Mouse (Mus musculus): ENCODE data around the gene Rgs7bp. TPM values are rescaled to one million over a fixed set of nuclear protein-coding genes. Genes with fewer than 3 reads are reported as not detected.
"Not testable (repeated sequence)": the region's sequence is repeated elsewhere in the genome, so short reads cannot be mapped to it uniquely, and the experiment has no call there.

The Rgs7bp gene
- polyA plus RNA-seq, 1 experiment from 2014 or later: 1.4 TPM

- not testable (repeated sequence) for H3K36me3 ChIP-seq (ENCODE audit: control insufficient read depth, insufficient read depth, low read length); H3K4me1 ChIP-seq (replicated peaks; ENCODE audit: control insufficient read depth, insufficient read depth, low read length); ATAC-seq (replicated peaks; ENCODE audit: low FRiP score); H3K9ac ChIP-seq (ENCODE audit: low read length); H3K27me3 ChIP-seq (ENCODE audit: control insufficient read depth, insufficient read depth, low read length); H3K9me3 ChIP-seq (ENCODE audit: control insufficient read depth, low read length); H3K4me3 ChIP-seq (ENCODE audit: low read depth, low read length); H3K4me2 ChIP-seq (ENCODE audit: low read depth, low read length, severe bottlenecking); DNase-seq (ENCODE audit: low spot score); H3K27ac ChIP-seq (ENCODE audit: low read depth, low read length)
- 48% methylated on average over 5 of the region's 5 CpGs for WGBS
These were observed 143.1 kb downstream of the Rgs7bp start for GRCm38 (mm10) chr13:104911626-104912025.

- ATAC-seq (replicated peaks; ENCODE audit: low FRiP score): not testable (repeated sequence)
These were observed 143.7 kb downstream of the Rgs7bp start for GRCm38 (mm10) chr13:104911006-104911405.

GRCm38 (mm10) chr13:104908691-104909090 is 146.0 kb downstream of the Rgs7bp start:
- Histone ChIP-seq H3K27me3 (ENCODE audit: control insufficient read depth, insufficient read depth, low read length) (no peaks in the 10 kb centered on the region), H3K27ac (ENCODE audit: low read depth, low read length) (no peak overlapping the region), H3K9ac (ENCODE audit: low read length) (no peak overlapping the region), H3K36me3 (ENCODE audit: control insufficient read depth, insufficient read depth, low read length) (no peaks in the 10 kb centered on the region), H3K4me2 (ENCODE audit: low read depth, low read length, severe bottlenecking) (no peak overlapping the region), H3K4me1 (replicated peaks; ENCODE audit: control insufficient read depth, insufficient read depth, low read length) (0 out of 2 replicates have a peak, but pooled peaks cover 3% of the 10 kb centered on the region), H3K9me3 (ENCODE audit: control insufficient read depth, low read length) (no peaks in the 10 kb centered on the region), H3K4me3 (ENCODE audit: low read depth, low read length) (no peak overlapping the region)
- 35% methylated on average over 7 of the region's 7 CpGs for WGBS
- DNase-seq (ENCODE audit: low spot score): no peak
- ATAC-seq (replicated peaks; ENCODE audit: low FRiP score): no peak

More at GRCm38 (mm10) chr13:104911006-104911405, 143.7 kb downstream of the Rgs7bp start:
- not testable (repeated sequence) for H3K27me3 ChIP-seq (ENCODE audit: control insufficient read depth, insufficient read depth, low read length); H3K9me3 ChIP-seq (ENCODE audit: control insufficient read depth, low read length); H3K9ac ChIP-seq (ENCODE audit: low read length); H3K4me3 ChIP-seq (ENCODE audit: low read depth, low read length); H3K4me1 ChIP-seq (replicated peaks; ENCODE audit: control insufficient read depth, insufficient read depth, low read length); H3K27ac ChIP-seq (ENCODE audit: low read depth, low read length); H3K36me3 ChIP-seq (ENCODE audit: control insufficient read depth, insufficient read depth, low read length); H3K4me2 ChIP-seq (ENCODE audit: low read depth, low read length, severe bottlenecking); DNase-seq (ENCODE audit: low spot score)
- 94% methylated on average over 1 of the region's 1 CpGs for WGBS

Other genes with a start within 250 kb of the Rgs7bp start
- gene Cwc27, start 237.8 kb downstream of the Rgs7bp start, polyA plus RNA-seq (2014; fragmentation: Nextera tagmentation; extraction: Ambion mirVana): 29.6 and 40.2 TPM in 2 replicates
- 0.43 and 0.80 TPM in 2 replicates for gene Shisal2b, start 191.0 kb downstream of the Rgs7bp start, polyA plus RNA-seq (2014; fragmentation: Nextera tagmentation; extraction: Ambion mirVana)
- gene 4933425L06Rik, start 27.2 kb upstream of the Rgs7bp start, polyA plus RNA-seq (2014; fragmentation: Nextera tagmentation; extraction: Ambion mirVana): not detected in 2 replicates
- gene Rnf180, start 239.9 kb upstream of the Rgs7bp start, polyA plus RNA-seq (2014; fragmentation: Nextera tagmentation; extraction: Ambion mirVana): 10.7 and 11.3 TPM in 2 replicates